Mouse (Mus musculus): Measurements from ENCODE around the gene Mrgprb5. TPM values are rescaled to one million over a fixed set of nuclear protein-coding genes. Genes with fewer than 3 reads are reported as not detected.
"Not testable (repeated sequence)": the region's sequence is repeated elsewhere in the genome, so short reads cannot be mapped to it uniquely, and the experiment has no call there.

The Mrgprb5 gene
- polyA plus RNA-seq (2016; fragmentation: Nextera tagmentation; extraction: Ambion mirVana) = not detected in 2 replicates

- ATAC-seq (ENCODE audit: low FRiP score) = no peak
- Histone ChIP-seq H3K27ac (no peak within 1 kb of the TSS), H3K9ac (no peak within 1 kb of the TSS), H3K36me3 (no peaks in the 10 kb centered on the region), H3K27me3 (no peaks in the 10 kb centered on the region), H3K9me3 (replicated peaks) (no peaks in the 10 kb centered on the region), H3K4me2 (replicated peaks) (no peak within 1 kb of the TSS), H3K4me1 (no peaks in the 10 kb centered on the region), H3K4me3 (no peak within 1 kb of the TSS)
- 81% methylated on average over 2 of the region's 2 CpGs for WGBS
These were observed at the start of gene Mrgprb5 for GRCm38 (mm10) chr7:48168919-48169318. TSS of gene Mrgprb5 (minus strand) at chr7:48169019.

GRCm38 (mm10) chr7:48199188-48199587 is 30.4 kb upstream of the Mrgprb5 start, which contains the start of gene Mrgprb4:
TSS of gene Mrgprb4 (minus strand) at chr7:48199288.
- no peak within 1 kb of the TSS for H3K4me2 ChIP-seq (replicated peaks)
- no peak within 1 kb of the TSS for H3K27ac ChIP-seq
- 81% methylated on average over 3 of the region's 3 CpGs for WGBS
- no peaks in the 10 kb centered on the region for H3K36me3 ChIP-seq
- H3K9ac ChIP-seq = no peak within 1 kb of the TSS
- ATAC-seq (ENCODE audit: low FRiP score) = no peak
- no peaks in the 10 kb centered on the region for H3K4me1 ChIP-seq
- no peak within 1 kb of the TSS for H3K4me3 ChIP-seq
- no peaks in the 10 kb centered on the region; the same call in 1 of the 2 replicates for H3K9me3 ChIP-seq (replicated peaks)
- no peaks in the 10 kb centered on the region for H3K27me3 ChIP-seq

- no peaks in the 10 kb centered on the region for H3K27me3 ChIP-seq
- no peaks in the 10 kb centered on the region for H3K9me3 ChIP-seq (replicated peaks)
- no peak overlapping the region for H3K9ac ChIP-seq
- no peak overlapping the region for H3K4me3 ChIP-seq
- ATAC-seq (ENCODE audit: low FRiP score) = no peak
- no peak overlapping the region for H3K4me2 ChIP-seq (replicated peaks)
- H3K27ac ChIP-seq = no peak overlapping the region
- no peaks in the 10 kb centered on the region for H3K4me1 ChIP-seq
- 71% methylated on average over 2 of the region's 2 CpGs for WGBS
- H3K36me3 ChIP-seq = no peaks in the 10 kb centered on the region
These were observed 1.3 kb downstream of the Mrgprb5 start for GRCm38 (mm10) chr7:48167471-48167870.

DNA sequence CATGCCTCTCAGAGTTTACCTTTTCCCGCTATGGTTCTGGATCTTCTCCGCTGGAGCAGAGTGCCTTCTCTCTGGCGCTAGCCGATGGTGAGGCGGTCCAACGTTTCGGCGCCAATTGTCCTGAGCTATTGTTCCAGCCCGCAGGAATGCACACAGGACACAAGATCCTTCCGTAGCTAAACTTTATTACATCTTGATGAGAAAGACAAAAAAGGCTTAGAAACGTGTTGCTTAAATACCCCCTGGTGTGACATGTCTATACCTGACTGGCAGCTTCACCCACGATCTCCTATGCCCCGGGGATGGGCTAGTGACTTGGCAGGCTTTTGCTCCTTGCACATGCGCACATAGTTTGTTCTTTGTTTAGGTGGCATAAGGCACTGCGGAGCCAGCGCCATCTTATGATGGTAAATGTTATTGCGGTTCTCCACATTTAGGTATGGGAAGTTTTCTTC is 30.5 kb downstream of the Mrgprb5 start:
- Histone ChIP-seq H3K4me1 (peaks cover 4% of the 10 kb centered on the region), H3K4me2 (replicated peaks) (peak overlapping the region; percentile 76), H3K4me3 (peak overlapping the region; percentile 63), H3K27me3 (no peaks in the 10 kb centered on the region), H3K9ac (peak overlapping the region; percentile 79), H3K9me3 (replicated peaks) (peaks cover 14% of the 10 kb centered on the region), H3K36me3 (no peaks in the 10 kb centered on the region), H3K27ac (peak overlapping the region; percentile 85)
- ATAC-seq (ENCODE audit: low FRiP score) = peak; percentile 80
- WGBS = 2% methylated on average over 17 of the region's 17 CpGs

- 2% methylated on average over 49 of the region's 52 CpGs for WGBS
- Histone ChIP-seq H3K4me3 (peak overlapping the region; percentile 63), H3K27me3 (no peaks in the 10 kb centered on the region), H3K4me1 (peaks cover 4% of the 10 kb centered on the region), H3K4me2 (replicated peaks) (peak overlapping the region; percentile 76), H3K9me3 (replicated peaks) (peaks cover 14% of the 10 kb centered on the region), H3K9ac (peak overlapping the region; percentile 79), H3K27ac (peak overlapping the region; percentile 85), H3K36me3 (no peaks in the 10 kb centered on the region)
- ATAC-seq (ENCODE audit: low FRiP score) = peak; percentile 94
These were observed 31.4 kb downstream of the Mrgprb5 start for GRCm38 (mm10) chr7:48137216-48138077.

DNA sequence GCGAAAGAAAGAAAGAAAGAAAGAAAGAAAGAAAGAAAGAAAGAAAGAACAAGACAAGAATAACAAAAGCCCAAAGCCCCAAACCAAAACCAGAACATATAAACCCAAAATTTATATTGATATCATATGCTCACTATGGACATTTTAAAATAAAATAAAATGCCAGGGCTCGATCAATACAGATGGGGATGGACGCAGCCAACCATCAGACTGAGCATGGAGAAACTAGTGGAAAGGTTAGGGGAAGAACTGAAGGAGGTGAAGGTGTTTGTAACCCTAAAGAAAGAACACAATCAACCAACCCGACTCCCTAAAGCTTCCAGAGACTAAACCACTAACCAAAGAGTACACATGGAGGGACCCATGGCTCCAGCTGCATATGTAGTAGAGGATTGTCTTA is 36.1 kb downstream of the Mrgprb5 start:
- no peak for ATAC-seq (ENCODE audit: low FRiP score)
- Histone ChIP-seq H3K27ac (no peak overlapping the region), H3K4me3 (no peak overlapping the region), H3K36me3 (no peaks in the 10 kb centered on the region), H3K4me1 (peaks cover 4% of the 10 kb centered on the region), H3K4me2 (replicated peaks) (no peak overlapping the region), H3K27me3 (no peaks in the 10 kb centered on the region), H3K9ac (no peak overlapping the region), H3K9me3 (replicated peaks) (peaks cover 4% of the 10 kb centered on the region)
- 59% methylated on average over 4 of the region's 4 CpGs for whole genome bisulfite sequencing

- ATAC-seq (ENCODE audit: low FRiP score) = peak; percentile 80; the same call in 1 of the 2 replicates
These were observed 36.6 kb downstream of the Mrgprb5 start for GRCm38 (mm10) chr7:48132247-48132646.

GRCm38 (mm10) chr7:48131820-48132219 is 37.0 kb downstream of the Mrgprb5 start:
- Histone ChIP-seq H3K4me2 (replicated peaks) (peak overlapping the region; percentile 52), H3K9ac (0 out of 2 replicates have a peak overlapping the region, but pooled peaks have one; percentile 41), H3K4me3 (peak overlapping the region; percentile 38), H3K27ac (0 out of 2 replicates have a peak overlapping the region, but pooled peaks have one; percentile 74)
- not testable (repeated sequence) for H3K9me3 ChIP-seq (replicated peaks); ATAC-seq (ENCODE audit: low FRiP score); H3K4me1 ChIP-seq; H3K36me3 ChIP-seq; H3K27me3 ChIP-seq
- WGBS = 1% methylated on average over 11 of the region's 14 CpGs

More at GRCm38 (mm10) chr7:48132247-48132646, 36.6 kb downstream of the Mrgprb5 start:
- H3K4me2 ChIP-seq (replicated peaks) = peak overlapping the region; percentile 52
- H3K27me3 ChIP-seq; H3K27ac ChIP-seq; H3K9me3 ChIP-seq (replicated peaks); H3K9ac ChIP-seq; H3K36me3 ChIP-seq; H3K4me1 ChIP-seq: not testable (repeated sequence)
- peak overlapping the region; percentile 38; the same call in 1 of the 2 replicates for H3K4me3 ChIP-seq
- WGBS = under 1% methylated on average over 5 of the region's 7 CpGs

- Histone ChIP-seq H3K27me3 (no peaks in the 10 kb centered on the region), H3K4me3 (no peak overlapping the region), H3K9ac (no peak overlapping the region), H3K36me3 (no peaks in the 10 kb centered on the region), H3K27ac (no peak overlapping the region), H3K4me2 (replicated peaks) (no peak overlapping the region), H3K9me3 (replicated peaks) (no peaks in the 10 kb centered on the region; the same call in 1 of the 2 replicates), H3K4me1 (no peaks in the 10 kb centered on the region)
- no peak for ATAC-seq (ENCODE audit: low FRiP score)
- WGBS = 83% methylated on average over 5 of the region's 5 CpGs
These were observed 45.0 kb downstream of the Mrgprb5 start for GRCm38 (mm10) chr7:48123806-48124205.

Other genes starting within 250 kb of the Mrgprb5 start
- not detected in 2 replicates for gene Mrgpra4, start 186.9 kb downstream of the Mrgprb5 start, polyA plus RNA-seq (2016; fragmentation: Nextera tagmentation; extraction: Ambion mirVana)
- gene Mrgprx1, start 141.4 kb downstream of the Mrgprb5 start, polyA plus RNA-seq (2016; fragmentation: Nextera tagmentation; extraction: Ambion mirVana) = not detected in 2 replicates
- gene Mrgprb4, start 30.3 kb upstream of the Mrgprb5 start, polyA plus RNA-seq (2016; fragmentation: Nextera tagmentation; extraction: Ambion mirVana) = not detected in 2 replicates
- gene Mrgprb8, start 219.5 kb upstream of the Mrgprb5 start, polyA plus RNA-seq (2016; fragmentation: Nextera tagmentation; extraction: Ambion mirVana) = not detected in 2 replicates